Mouse (Mus musculus): ENCODE data around the gene Sncb.

DNA sequence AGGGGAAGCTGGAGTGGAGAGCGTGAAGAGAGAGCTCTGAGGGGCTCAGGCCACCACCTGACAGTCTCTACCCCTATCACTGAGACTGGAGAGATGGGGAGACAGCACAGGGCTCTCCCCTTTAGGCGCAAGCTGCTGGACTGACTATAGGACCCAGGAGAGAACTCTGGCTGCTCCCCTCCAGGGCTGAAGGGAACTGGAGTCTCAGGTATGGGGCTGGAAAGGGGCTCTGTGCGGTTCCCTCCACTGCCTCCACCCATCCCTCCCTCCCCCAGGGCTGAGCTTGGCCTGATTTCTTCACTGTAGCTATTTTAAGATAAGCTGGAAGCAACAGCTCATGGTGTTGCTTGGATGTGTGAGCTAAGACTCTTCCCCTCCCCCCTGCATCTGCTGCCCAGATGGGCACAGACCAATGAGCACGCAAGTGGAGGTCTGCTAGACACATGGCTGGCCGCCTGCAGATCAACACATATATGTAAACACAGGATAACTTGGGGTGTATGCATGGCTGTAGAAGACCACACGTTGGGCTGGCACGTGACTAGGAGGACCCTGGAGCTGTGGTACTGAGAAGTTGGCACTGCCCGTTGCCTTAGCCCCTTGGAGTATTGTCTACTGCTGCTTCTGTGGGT, 6.1 kb downstream of the Sncb start:
- TF ChIP-seq CTCF (conservative IDR thresholded peaks at IDR 0.05; ENCODE audit: insufficient read depth, insufficient read length, low read depth, low read length) = no peak
- TF ChIP-seq POLR2A (IDR thresholded peaks at IDR 0.05; ENCODE audit: low read depth, low read length) = no peak

Measured in kidney, adult 2 months (tissue).